Mouse (Mus musculus): ENCODE data around the gene Zcchc9. TPM values are rescaled to one million over a fixed set of nuclear protein-coding genes. Genes with fewer than 3 reads are reported as not detected.

Zcchc9 gene
- polyA plus RNA-seq, 1 experiment from 2014 or later, result 28.6 TPM

- ATAC-seq (ENCODE audit: low FRiP score) (no peak), DNase-seq (ENCODE audit: low spot score, missing footprints) (no peak)
- no peaks in the 10 kb centered on the region for H3K4me1 ChIP-seq (ENCODE audit: control insufficient read depth, insufficient read depth, low read length)
- no peaks in the 10 kb centered on the region for H3K9me3 ChIP-seq (ENCODE audit: control insufficient read depth, low read length)
- H3K36me3 ChIP-seq (ENCODE audit: control insufficient read depth, insufficient read depth, low read length), result no peaks in the 10 kb centered on the region
- no peak overlapping the region for H3K9ac ChIP-seq (ENCODE audit: low read length)
- no peak overlapping the region for H3K27ac ChIP-seq (ENCODE audit: low read depth, low read length)
- H3K4me2 ChIP-seq, result no peak overlapping the region
- no peak overlapping the region for H3K4me3 ChIP-seq (ENCODE audit: low read depth, low read length)
- H3K27me3 ChIP-seq (ENCODE audit: control insufficient read depth, insufficient read depth, low read length), result no peaks in the 10 kb centered on the region
These were observed 52.7 kb downstream of the Zcchc9 start for GRCm38 (mm10) chr13:91754762-91755161.

- DNase-seq (ENCODE audit: low spot score, missing footprints), result no peak
- Histone ChIP-seq H3K36me3 (ENCODE audit: control insufficient read depth, insufficient read depth, low read length) (no peaks in the 10 kb centered on the region), H3K27me3 (ENCODE audit: control insufficient read depth, insufficient read depth, low read length) (no peaks in the 10 kb centered on the region), H3K4me3 (ENCODE audit: low read depth, low read length) (no peak overlapping the region), H3K27ac (ENCODE audit: low read depth, low read length) (no peak overlapping the region), H3K9ac (ENCODE audit: low read length) (no peak overlapping the region), H3K9me3 (ENCODE audit: control insufficient read depth, low read length) (no peaks in the 10 kb centered on the region), H3K4me1 (ENCODE audit: control insufficient read depth, insufficient read depth, low read length) (no peaks in the 10 kb centered on the region), H3K4me2 (no peak overlapping the region)
- WGBS, result 60% methylated on average over 4 of the region's 4 CpGs
- no peak for ATAC-seq (ENCODE audit: low FRiP score)
These were observed 53.8 kb downstream of the Zcchc9 start for GRCm38 (mm10) chr13:91753724-91754123.

GRCm38 (mm10) chr13:91749981-91750380, 57.5 kb downstream of the Zcchc9 start:
- no peak overlapping the region for H3K9ac ChIP-seq (ENCODE audit: low read length)
- H3K4me1 ChIP-seq (ENCODE audit: control insufficient read depth, insufficient read depth, low read length), result no peaks in the 10 kb centered on the region
- H3K4me3 ChIP-seq (ENCODE audit: low read depth, low read length), result no peak overlapping the region
- H3K36me3 ChIP-seq (ENCODE audit: control insufficient read depth, insufficient read depth, low read length), result no peaks in the 10 kb centered on the region
- H3K9me3 ChIP-seq (ENCODE audit: control insufficient read depth, low read length), result no peaks in the 10 kb centered on the region
- DNase-seq (ENCODE audit: low spot score, missing footprints), result peak; percentile 60
- WGBS, result 84% methylated on average over 4 of the region's 4 CpGs
- no peaks in the 10 kb centered on the region for H3K27me3 ChIP-seq (ENCODE audit: control insufficient read depth, insufficient read depth, low read length)
- no peak for ATAC-seq (ENCODE audit: low FRiP score)
- no peak overlapping the region for H3K4me2 ChIP-seq
- no peak overlapping the region for H3K27ac ChIP-seq (ENCODE audit: low read depth, low read length)

- H3K4me1 ChIP-seq (ENCODE audit: control insufficient read depth, insufficient read depth, low read length), result no peaks in the 10 kb centered on the region
- H3K36me3 ChIP-seq (ENCODE audit: control insufficient read depth, insufficient read depth, low read length), result no peaks in the 10 kb centered on the region
- no peak overlapping the region for H3K9ac ChIP-seq (ENCODE audit: low read length)
- DNase-seq (ENCODE audit: low spot score, missing footprints) (no peak), ATAC-seq (ENCODE audit: low FRiP score) (no peak)
- no peak overlapping the region for H3K4me2 ChIP-seq
- H3K27me3 ChIP-seq (ENCODE audit: control insufficient read depth, insufficient read depth, low read length), result no peaks in the 10 kb centered on the region
- H3K9me3 ChIP-seq (ENCODE audit: control insufficient read depth, low read length), result no peaks in the 10 kb centered on the region
- H3K4me3 ChIP-seq (ENCODE audit: low read depth, low read length), result no peak overlapping the region
- 89% methylated on average over 2 of the region's 2 CpGs for WGBS
- H3K27ac ChIP-seq (ENCODE audit: low read depth, low read length), result no peak overlapping the region
These were observed 59.1 kb downstream of the Zcchc9 start for GRCm38 (mm10) chr13:91748401-91748800.

Small RNAs within 50 kb of the gene (microRNA-seq; reads per million reads assigned to microRNA genes)
- not detected for gene Gm27656

Other genes with a start within 250 kb of the Zcchc9 start
- gene Acot12, start 66.2 kb downstream of the Zcchc9 start, polyA plus RNA-seq (2014; fragmentation: Nextera tagmentation; extraction: Ambion mirVana), result not detected in 2 replicates
- not detected in 2 replicates for gene Ckmt2, start 69.2 kb upstream of the Zcchc9 start, polyA plus RNA-seq (2014; fragmentation: Nextera tagmentation; extraction: Ambion mirVana)